In genomic region chr5:137485851-137486155, GRCm38 (mm10) we compare ENCODE assay signal across 12 mouse cellular contexts. TPM values are rescaled to one million over a fixed set of nuclear protein-coding genes. Genes with fewer than 3 reads are reported as not detected.
A peak's percentile ranks its signal among the peaks of the same experiment; 100 is the strongest.
DNase-seq lines count a peak whose midpoint lies in the region; ATAC-seq and TF ChIP-seq lines count a peak whose summit lies in the region.
"Had no signal": no experiment of that assay in that cellular context is flagged by ENCODE, and none has a peak within 500 bp of the region (broad histone marks: within the 10 kb centered on the region; RNA-seq: fewer than 3 reads in every experiment).

No protein-coding gene starts in this region.

- H3K27me3 ChIP-seq in heart, embryonic 10.5 days (ENCODE audit: insufficient read depth, poor library complexity, severe bottlenecking) = peaks cover 45% of the 10 kb centered on the region
- no peaks in the 10 kb centered on the region for H3K27me3 ChIP-seq in ES-Bruce4 (ENCODE audit: control insufficient read depth, insufficient read depth, low read length, poor library complexity, severe bottlenecking)
- H3K27me3 ChIP-seq in hindbrain, embryonic 13.5 days = peaks cover 25% of the 10 kb centered on the region; the same call in 1 of the 2 replicates
- H3K27me3 ChIP-seq in liver, postnatal 0 days (ENCODE audit: insufficient read depth, low read length) = 0 out of 2 replicates have a peak, but pooled peaks cover 13% of the 10 kb centered on the region

- TF ChIP-seq EP300 in ES-Bruce4 (IDR thresholded peaks at IDR 0.05; ENCODE audit: insufficient read depth, low read depth, low read length) = no peak
- TF ChIP-seq EP300 in liver, postnatal 0 days (IDR thresholded peaks at IDR 0.05; ENCODE audit: low read depth) = no peak

- no peaks in the 10 kb centered on the region for H3K36me3 ChIP-seq in heart, embryonic 10.5 days
- H3K36me3 ChIP-seq in ES-Bruce4 (ENCODE audit: control insufficient read depth, insufficient read depth, low read length, poor library complexity, severe bottlenecking) = no peaks in the 10 kb centered on the region
- H3K36me3 ChIP-seq in hindbrain, embryonic 13.5 days = no peaks in the 10 kb centered on the region
- no peaks in the 10 kb centered on the region for H3K36me3 ChIP-seq in liver, postnatal 0 days (replicated peaks; ENCODE audit: insufficient read depth, low read length)

- TF ChIP-seq POLR2A in ES-Bruce4 (IDR thresholded peaks at IDR 0.05; ENCODE audit: insufficient read depth, low read length) = no peak

- no peak for ATAC-seq in hindbrain, embryonic 13.5 days (ENCODE audit: low FRiP score)
- ATAC-seq in liver, postnatal 0 days = no peak

- no peak for TF ChIP-seq CTCF in ES-Bruce4 (IDR thresholded peaks at IDR 0.05; ENCODE audit: low read depth, low read length)
- TF ChIP-seq CTCF in liver, postnatal 0 days (IDR thresholded peaks at IDR 0.05; ENCODE audit: low read depth) = no peak

- DNase-seq in heart, embryonic 10.5 days (ENCODE audit: low spot score) = no peak
- DNase-seq in heart, postnatal 4 days = no peak
- DNase-seq in liver, postnatal 0 days = peak; percentile 15
- no peak for DNase-seq in urinary bladder, postnatal 36 days (ENCODE audit: low spot score in 2 of 2)
- DNase-seq in ovary, adult 18-20 months (ENCODE audit: low spot score) = no peak
- DNase-seq in cerebellum, postnatal 14 days = no peak
- DNase-seq: cerebellum, postnatal 36 days; heart, adult 2 months; thymus, adult 2 months had no signal

- H3K9ac ChIP-seq in ES-Bruce4 (ENCODE audit: low read depth, poor library complexity, severe bottlenecking) = peak overlapping the region; percentile 60
- H3K9ac ChIP-seq in hindbrain, embryonic 13.5 days = peak overlapping the region; percentile 19
- 0 out of 2 replicates have a peak overlapping the region, but pooled peaks have one; percentile 23 for H3K9ac ChIP-seq in liver, postnatal 0 days (replicated peaks)

- 4% methylated on average over 17 of the region's 17 CpGs for WGBS in heart, embryonic 10.5 days
- 1% methylated on average over 17 of the region's 17 CpGs for WGBS in hindbrain, embryonic 13.5 days
- 10% methylated on average over 17 of the region's 17 CpGs for WGBS in liver, postnatal 0 days (ENCODE audit: insufficient replicate concordance)

- H3K4me1 ChIP-seq in heart, embryonic 10.5 days = peaks cover 14% of the 10 kb centered on the region
- no peaks in the 10 kb centered on the region for H3K4me1 ChIP-seq in ES-Bruce4 (ENCODE audit: control insufficient read depth, insufficient read depth, low read length)
- peaks cover 17% of the 10 kb centered on the region for H3K4me1 ChIP-seq in hindbrain, embryonic 13.5 days (replicated peaks)
- no peaks in the 10 kb centered on the region; the same call in 1 of the 2 replicates for H3K4me1 ChIP-seq in liver, postnatal 0 days (ENCODE audit: insufficient read depth)

- H3K4me3 ChIP-seq in heart, embryonic 10.5 days = peak overlapping the region; percentile 53
- H3K4me3 ChIP-seq in ES-Bruce4 (ENCODE audit: low read depth, low read length) = peak overlapping the region; percentile 51
- peak overlapping the region; percentile 25 for H3K4me3 ChIP-seq in hindbrain, embryonic 13.5 days
- peak overlapping the region; percentile 44 for H3K4me3 ChIP-seq in liver, postnatal 0 days (ENCODE audit: low read depth, low read length)
- H3K4me3 ChIP-seq: heart, adult 2 months had no signal

- no peak overlapping the region for H3K27ac ChIP-seq in heart, embryonic 10.5 days
- no peak overlapping the region for H3K27ac ChIP-seq in ES-Bruce4 (ENCODE audit: insufficient read depth, low read length)
- H3K27ac ChIP-seq in hindbrain, embryonic 13.5 days = no peak overlapping the region
- H3K27ac ChIP-seq in liver, postnatal 0 days (ENCODE audit: low read depth) = no peak overlapping the region
- H3K27ac ChIP-seq: heart, adult 2 months had no signal

- no peaks in the 10 kb centered on the region for H3K9me3 ChIP-seq in heart, embryonic 10.5 days
- no peaks in the 10 kb centered on the region for H3K9me3 ChIP-seq in ES-Bruce4 (replicated peaks; ENCODE audit: control insufficient read depth, insufficient read depth, low read length, poor library complexity, severe bottlenecking)
- no peaks in the 10 kb centered on the region for H3K9me3 ChIP-seq in hindbrain, embryonic 13.5 days
- no peaks in the 10 kb centered on the region for H3K9me3 ChIP-seq in liver, postnatal 0 days (ENCODE audit: low read length)

- peak overlapping the region; percentile 50 for H3K4me2 ChIP-seq in hindbrain, embryonic 13.5 days
- H3K4me2 ChIP-seq in liver, postnatal 0 days (ENCODE audit: low read depth, low read length) = peak overlapping the region; percentile 68

RNA-seq across cellular contexts. Expression of gene Zan, which starts 8.9 kb away (rescaled TPM):
- polyA plus RNA-seq in heart, embryonic 10.5 days (2016; fragmentation: Nextera tagmentation; extraction: Ambion mirVana) = 0.04 and 0.25 TPM in 2 replicates
- total RNA-seq in heart, postnatal 4 days (2021) = under 1 TPM; 0.05 to 0.07 TPM
- polyA plus RNA-seq in ES-Bruce4 (2011; ENCODE audit: insufficient read depth, insufficient read length, low read depth, missing spikeins) = 0.04 TPM in 1 of 2 replicates, not detected in the other
- 0.06 and 0.08 TPM in 2 replicates for polyA plus RNA-seq in hindbrain, embryonic 13.5 days (2015; fragmentation: Nextera tagmentation; extraction: Ambion mirVana)
- 0.01 and 0.06 TPM in 2 replicates for polyA plus RNA-seq in liver, postnatal 0 days (2015; fragmentation: Nextera tagmentation; extraction: Ambion mirVana)
- total RNA-seq: heart, adult 2 months had no signal

RNA-seq across cellular contexts. Expression of gene Pop7, which starts 16.5 kb away (rescaled TPM):
- polyA plus RNA-seq in heart, embryonic 10.5 days (2016; fragmentation: Nextera tagmentation; extraction: Ambion mirVana) = 50.6 and 56.6 TPM in 2 replicates
- 10 to 100 TPM; 25.1 to 26.0 TPM for total RNA-seq in heart, postnatal 4 days (2021)
- polyA plus RNA-seq in ES-Bruce4 (2011; ENCODE audit: insufficient read depth, insufficient read length, low read depth, missing spikeins) = 14.4 and 15.0 TPM in 2 replicates
- polyA plus RNA-seq in hindbrain, embryonic 13.5 days (2015; fragmentation: Nextera tagmentation; extraction: Ambion mirVana) = 82.2 and 85.1 TPM in 2 replicates
- polyA plus RNA-seq in liver, postnatal 0 days (2015; fragmentation: Nextera tagmentation; extraction: Ambion mirVana) = 27.5 and 27.7 TPM in 2 replicates

RNA-seq across cellular contexts. Expression of gene Gigyf1, which starts 32.5 kb away (rescaled TPM):
- 8.0 and 10.8 TPM in 2 replicates for polyA plus RNA-seq in heart, embryonic 10.5 days (2016; fragmentation: Nextera tagmentation; extraction: Ambion mirVana)
- total RNA-seq in heart, postnatal 4 days (2021) = 10 to 100 TPM; 30.5 to 32.4 TPM
- polyA plus RNA-seq in ES-Bruce4 (2011; ENCODE audit: insufficient read depth, insufficient read length, low read depth, missing spikeins) = 33.5 and 37.9 TPM in 2 replicates
- 17.9 and 19.5 TPM in 2 replicates for polyA plus RNA-seq in hindbrain, embryonic 13.5 days (2015; fragmentation: Nextera tagmentation; extraction: Ambion mirVana)
- polyA plus RNA-seq in liver, postnatal 0 days (2015; fragmentation: Nextera tagmentation; extraction: Ambion mirVana) = 2.8 and 4.0 TPM in 2 replicates

RNA-seq across cellular contexts. Expression of gene Epo, which starts 47.2 kb away (rescaled TPM):
- 0.28 and 2.3 TPM in 2 replicates for polyA plus RNA-seq in heart, embryonic 10.5 days (2016; fragmentation: Nextera tagmentation; extraction: Ambion mirVana)
- not detected for total RNA-seq in heart, postnatal 4 days (2021)
- not detected in 2 replicates for polyA plus RNA-seq in ES-Bruce4 (2011; ENCODE audit: insufficient read depth, insufficient read length, low read depth, missing spikeins)
- polyA plus RNA-seq in hindbrain, embryonic 13.5 days (2015; fragmentation: Nextera tagmentation; extraction: Ambion mirVana) = not detected in 2 replicates
- 0.13 and 0.26 TPM in 2 replicates for polyA plus RNA-seq in liver, postnatal 0 days (2015; fragmentation: Nextera tagmentation; extraction: Ambion mirVana)
- total RNA-seq: heart, adult 2 months; left cerebral cortex, adult 8-10 months had no signal
- polyA plus RNA-seq: heart, adult 2 months; thymus, adult 2 months had no signal

RNA-seq across cellular contexts. Expression of gene Gnb2, which starts 47.5 kb away (rescaled TPM):
- polyA plus RNA-seq in heart, embryonic 10.5 days (2016; fragmentation: Nextera tagmentation; extraction: Ambion mirVana) = 287 and 294 TPM in 2 replicates
- 100 to 1,000 TPM; 560 to 578 TPM for total RNA-seq in heart, postnatal 4 days (2021)
- 208 and 237 TPM in 2 replicates for polyA plus RNA-seq in ES-Bruce4 (2011; ENCODE audit: insufficient read depth, insufficient read length, low read depth, missing spikeins)
- polyA plus RNA-seq in hindbrain, embryonic 13.5 days (2015; fragmentation: Nextera tagmentation; extraction: Ambion mirVana) = 529 and 536 TPM in 2 replicates
- polyA plus RNA-seq in liver, postnatal 0 days (2015; fragmentation: Nextera tagmentation; extraction: Ambion mirVana) = 165 and 177 TPM in 2 replicates
